Mouse (Mus musculus) intestine, embryonic 16.5 days (tissue): ENCODE results near the gene Ttll8. TPM values are rescaled to one million over a fixed set of nuclear protein-coding genes. Genes with fewer than 3 reads are reported as not detected.

Experiments used
- ATAC-seq: fragments of 200-750 bp; cut with Nextera tagmentation; 2 replicates; pipeline ENCODE4 v1.8.0; 2017; ENCODE audit warnings: moderate TSS enrichment, moderate library complexity
- H3K27ac ChIP-seq: fragments of 300-500 bp; sonication (generic); 2 replicates; pipeline ENCODE4 v1.5.1; 2014; ENCODE audit warnings: mild to moderate bottlenecking, low read length
- H3K27me3 ChIP-seq: fragments of 300-500 bp; sonication (generic); replicated peaks from 2 replicates; pipeline ENCODE4 v1.6.1; 2014; ENCODE audit warnings: low read length, control low read depth, mixed read lengths; ENCODE audit not compliant: control insufficient read depth, insufficient read depth
- H3K36me3 ChIP-seq: fragments of 300-500 bp; sonication (generic); 2 replicates; pipeline ENCODE4 v1.6.1; 2014; ENCODE audit warnings: low read length, control low read depth; ENCODE audit not compliant: control insufficient read depth, insufficient read depth
- H3K4me1 ChIP-seq: fragments of 300-500 bp; sonication (generic); 2 replicates; pipeline ENCODE4 v1.6.1; 2014; ENCODE audit warnings: low read length, control low read depth, mixed read lengths; ENCODE audit not compliant: control insufficient read depth, insufficient read depth
- H3K4me2 ChIP-seq: fragments of 300-500 bp; sonication (generic); 2 replicates; pipeline ENCODE4 v1.6.1; 2014; ENCODE audit warnings: low read depth, low read length, control low read depth
- H3K4me3 ChIP-seq: fragments of 300-500 bp; sonication (generic); 2 replicates; pipeline ENCODE4 v1.5.1; 2014; ENCODE audit warnings: mild to moderate bottlenecking, low read length
- H3K9ac ChIP-seq: fragments of 300-500 bp; sonication (generic); 2 replicates; pipeline ENCODE4 v1.6.1; 2014; ENCODE audit warnings: low read depth, low read length
- H3K9me3 ChIP-seq: fragments of 300-500 bp; sonication (generic); 2 replicates; pipeline ENCODE4 v1.6.1; 2016; ENCODE audit warnings: low read length, control low read depth; ENCODE audit not compliant: control insufficient read depth
- WGBS: fragments of 180-500 bp; shearing (Covaris S2); extraction: QIAGEN DNeasy Blood & Tissue Kit; methylation state at CpG from one replicate; pipeline ENCODE4 v1.1.7; 2014; 5-methylcytosine and 5-hydroxymethylcytosine counted together
- polyA plus RNA-seq: library from polyadenylated mRNA; unstranded; fragments of >200 nt; fragmentation: Nextera tagmentation; extraction: Ambion mirVana; gene quantifications from 2 replicates; pipeline ENCODE4 v1.2.1, GENCODE M21; 2015

Ttll8 gene
- polyA plus RNA-seq, 1 experiment from 2014 or later: not detected

GRCm38 (mm10) chr15:88859206-88859970 is 94.8 kb downstream of the Ttll8 start:
- no peak overlapping the region for H3K4me2 ChIP-seq
- H3K4me1 ChIP-seq: peaks cover 21% of the 10 kb centered on the region
- no peak overlapping the region for H3K27ac ChIP-seq
- peaks cover 2% of the 10 kb centered on the region; the same call in 1 of the 2 replicates for H3K36me3 ChIP-seq
- 71% methylated on average over 8 of the region's 8 CpGs for WGBS
- no peak for ATAC-seq
- no peaks in the 10 kb centered on the region for H3K9me3 ChIP-seq
- H3K4me3 ChIP-seq: no peak overlapping the region
- no peaks in the 10 kb centered on the region for H3K27me3 ChIP-seq
- H3K9ac ChIP-seq: no peak overlapping the region

DNA sequence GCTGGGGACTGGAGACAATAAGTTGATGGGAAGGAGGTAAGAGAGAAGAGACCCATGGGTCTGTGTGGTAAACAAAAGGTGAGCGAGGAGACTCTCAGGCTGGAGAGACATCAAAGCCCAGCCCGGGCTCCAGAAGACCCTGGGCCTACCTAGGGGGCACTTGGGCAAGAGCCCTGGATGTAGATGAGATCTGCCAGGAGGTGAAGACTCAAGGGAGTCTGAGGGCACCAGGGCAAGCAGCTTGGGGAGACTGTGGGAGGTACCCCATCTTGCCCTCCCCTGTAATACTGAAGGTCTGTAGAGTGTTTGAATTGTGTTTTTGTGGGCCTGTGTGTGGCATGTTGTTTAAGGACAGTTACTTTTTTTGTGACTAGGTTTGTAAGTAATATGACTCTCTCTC is 95.5 kb downstream of the Ttll8 start:
- no peak overlapping the region for H3K4me3 ChIP-seq
- no peak overlapping the region for H3K4me2 ChIP-seq
- H3K36me3 ChIP-seq: no peaks in the 10 kb centered on the region
- H3K27ac ChIP-seq: no peak overlapping the region
- ATAC-seq: no peak
- no peaks in the 10 kb centered on the region for H3K27me3 ChIP-seq
- peaks cover 21% of the 10 kb centered on the region for H3K4me1 ChIP-seq
- WGBS: 75% methylated on average over 2 of the region's 2 CpGs
- H3K9ac ChIP-seq: no peak overlapping the region
- H3K9me3 ChIP-seq: no peaks in the 10 kb centered on the region

- Histone ChIP-seq H3K27me3 (no peaks in the 10 kb centered on the region), H3K9me3 (no peaks in the 10 kb centered on the region), H3K4me3 (no peak overlapping the region), H3K36me3 (no peaks in the 10 kb centered on the region), H3K4me2 (no peak overlapping the region), H3K4me1 (peaks cover 22% of the 10 kb centered on the region), H3K27ac (no peak overlapping the region), H3K9ac (0 out of 2 replicates have a peak overlapping the region, but pooled peaks have one; percentile 1)
- ATAC-seq: no peak
- 90% methylated on average over 3 of the region's 3 CpGs for WGBS
Measured at GRCm38 (mm10) chr15:88858141-88858541, 96.1 kb downstream of the Ttll8 start.

- Histone ChIP-seq H3K36me3 (no peaks in the 10 kb centered on the region), H3K9me3 (no peaks in the 10 kb centered on the region), H3K27ac (no peak overlapping the region), H3K4me2 (no peak overlapping the region), H3K27me3 (no peaks in the 10 kb centered on the region), H3K4me3 (no peak overlapping the region), H3K4me1 (peaks cover 23% of the 10 kb centered on the region), H3K9ac (no peak overlapping the region)
- 90% methylated on average over 7 of the region's 7 CpGs for WGBS
- ATAC-seq: no peak
Measured at GRCm38 (mm10) chr15:88857361-88857760, 96.9 kb downstream of the Ttll8 start.

DNA sequence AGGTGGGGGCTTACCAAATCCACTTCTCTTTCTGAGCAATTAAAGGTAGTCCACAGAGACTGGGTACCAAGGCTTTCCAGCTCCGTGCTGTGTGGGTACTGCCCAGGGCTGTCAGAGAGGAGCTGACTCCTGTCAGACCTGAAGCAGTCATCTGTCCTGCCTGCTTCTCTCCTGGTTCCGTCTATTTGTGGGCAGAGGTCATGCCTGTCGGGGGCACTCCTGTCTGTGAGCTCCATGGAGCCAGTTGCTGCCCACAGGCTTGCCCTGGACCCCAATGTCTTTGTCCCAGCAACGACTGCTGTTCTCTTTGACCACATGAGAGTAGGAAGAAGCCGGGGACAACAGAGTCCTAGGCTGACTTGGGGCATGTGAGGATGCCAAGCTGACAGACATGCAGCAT is 97.6 kb downstream of the Ttll8 start:
- Histone ChIP-seq H3K27me3 (no peaks in the 10 kb centered on the region), H3K4me1 (peaks cover 27% of the 10 kb centered on the region), H3K9ac (no peak overlapping the region), H3K9me3 (no peaks in the 10 kb centered on the region), H3K4me2 (no peak overlapping the region), H3K27ac (no peak overlapping the region), H3K4me3 (no peak overlapping the region), H3K36me3 (no peaks in the 10 kb centered on the region)
- WGBS: 83% methylated on average over 5 of the region's 5 CpGs
- no peak for ATAC-seq

- H3K27me3 ChIP-seq: no peaks in the 10 kb centered on the region
- H3K4me3 ChIP-seq: no peak overlapping the region
- no peak overlapping the region for H3K9ac ChIP-seq
- no peak overlapping the region for H3K4me2 ChIP-seq
- no peaks in the 10 kb centered on the region for H3K36me3 ChIP-seq
- no peaks in the 10 kb centered on the region for H3K9me3 ChIP-seq
- peaks cover 33% of the 10 kb centered on the region for H3K4me1 ChIP-seq
- no peak for ATAC-seq
- WGBS: 76% methylated on average over 6 of the region's 6 CpGs
- H3K27ac ChIP-seq: no peak overlapping the region
Measured at GRCm38 (mm10) chr15:88855896-88856417, 98.3 kb downstream of the Ttll8 start.

- ATAC-seq: no peak
- Histone ChIP-seq H3K36me3 (no peaks in the 10 kb centered on the region), H3K4me2 (no peak overlapping the region), H3K4me3 (no peak overlapping the region), H3K4me1 (peaks cover 40% of the 10 kb centered on the region), H3K9ac (peak overlapping the region; percentile 30; the same call in 1 of the 2 replicates), H3K9me3 (no peaks in the 10 kb centered on the region), H3K27ac (no peak overlapping the region), H3K27me3 (no peaks in the 10 kb centered on the region)
- WGBS: 72% methylated on average over 15 of the region's 15 CpGs
Measured at GRCm38 (mm10) chr15:88854969-88855830, 99.0 kb downstream of the Ttll8 start.

DNA sequence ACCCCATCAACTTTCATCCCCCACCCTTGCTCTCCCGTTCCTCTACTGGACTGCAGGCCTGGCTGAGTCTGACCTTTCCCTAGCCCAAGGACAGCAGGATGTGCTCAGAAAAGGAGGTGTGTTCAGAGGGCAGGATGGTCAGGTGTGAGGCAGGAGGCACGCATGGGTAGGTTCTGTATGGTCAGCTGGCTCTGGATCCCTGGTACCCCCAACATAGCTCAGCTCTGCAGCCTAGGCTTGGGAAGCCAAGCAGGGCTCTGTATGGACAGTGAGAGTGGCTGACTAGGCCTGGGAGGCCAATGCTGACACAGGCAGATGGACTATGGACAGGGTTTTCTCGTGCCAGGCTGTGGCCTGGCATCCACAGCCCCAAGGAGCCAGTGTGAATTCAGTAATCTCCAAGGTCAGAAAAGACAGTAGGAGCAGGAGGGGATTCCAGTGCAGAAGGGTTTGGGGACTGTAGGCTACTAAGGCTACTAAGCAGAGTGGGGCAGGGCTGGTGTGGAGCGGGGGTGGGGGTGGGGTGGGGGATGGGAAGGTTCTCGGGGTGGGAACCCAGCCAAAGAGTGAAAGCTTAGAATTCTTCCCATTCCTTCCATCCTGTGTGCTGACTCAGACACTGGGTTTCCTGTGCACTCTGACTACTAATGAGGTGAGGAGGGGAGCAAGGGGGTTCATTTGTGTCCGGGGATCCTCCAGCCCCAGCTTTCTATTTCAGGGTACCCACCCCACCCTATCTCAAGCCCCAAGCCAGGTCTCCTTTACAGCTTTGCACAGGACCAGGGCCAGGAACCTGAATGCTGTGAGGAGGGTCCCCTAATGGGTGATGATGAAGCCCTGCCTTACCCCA is 99.9 kb downstream of the Ttll8 start:
- peaks cover 45% of the 10 kb centered on the region for H3K4me1 ChIP-seq
- H3K27ac ChIP-seq: no peak overlapping the region
- no peaks in the 10 kb centered on the region for H3K36me3 ChIP-seq
- no peaks in the 10 kb centered on the region for H3K27me3 ChIP-seq
- peak overlapping the region; percentile 30; the same call in 1 of the 2 replicates for H3K9ac ChIP-seq
- no peak overlapping the region for H3K4me2 ChIP-seq
- 39% methylated on average over 6 of the region's 6 CpGs for WGBS
- no peak for ATAC-seq
- no peaks in the 10 kb centered on the region for H3K9me3 ChIP-seq
- no peak overlapping the region for H3K4me3 ChIP-seq

DNA sequence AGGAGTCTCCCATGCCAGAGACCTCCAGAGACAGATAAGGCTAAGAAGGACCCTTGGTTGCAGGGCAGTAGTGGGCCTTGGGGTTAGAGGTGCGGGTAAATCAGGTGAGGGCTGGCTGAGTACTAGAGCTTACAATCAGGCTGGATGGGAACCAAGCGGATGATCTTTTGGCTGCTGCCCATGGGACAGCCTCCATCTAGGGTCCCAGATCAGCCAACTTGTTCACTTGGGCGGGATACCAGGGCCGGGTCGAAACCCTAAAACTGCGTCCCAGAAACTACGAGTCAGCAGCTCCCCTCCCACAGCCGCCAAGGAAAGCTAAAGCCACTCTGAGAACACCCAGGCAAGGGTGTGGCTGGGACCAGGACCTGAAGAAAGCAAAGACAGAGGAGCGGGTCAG is 101.1 kb downstream of the Ttll8 start:
- no peaks in the 10 kb centered on the region for H3K36me3 ChIP-seq
- H3K27me3 ChIP-seq: no peaks in the 10 kb centered on the region
- no peak for ATAC-seq
- H3K4me2 ChIP-seq: no peak overlapping the region
- 81% methylated on average over 9 of the region's 9 CpGs for WGBS
- no peak overlapping the region for H3K4me3 ChIP-seq
- no peak overlapping the region for H3K9ac ChIP-seq
- H3K4me1 ChIP-seq: peaks cover 45% of the 10 kb centered on the region
- no peak overlapping the region for H3K27ac ChIP-seq
- H3K9me3 ChIP-seq: no peaks in the 10 kb centered on the region
